Mouse (Mus musculus) adrenal gland, adult 10 weeks (tissue): ENCODE measurements around the gene Fam243. TPM values are rescaled to one million over a fixed set of nuclear protein-coding genes. Genes with fewer than 3 reads are reported as not detected.

Source experiments
- polyA plus RNA-seq: library from polyadenylated mRNA; stranded (reverse); fragments of 350-450 nt; fragmentation: Illumina TruSeq; extraction: RNeasy Lipid Tissue Mini Kit (QIAGEN cat#74804); gene quantifications from one replicate; pipeline ENCODE4 v1.2.3, GENCODE M21; 2014; ENCODE audit warnings: low read depth, low replicate concordance

The Fam243 gene
- not detected for polyA plus RNA-seq

DNA sequence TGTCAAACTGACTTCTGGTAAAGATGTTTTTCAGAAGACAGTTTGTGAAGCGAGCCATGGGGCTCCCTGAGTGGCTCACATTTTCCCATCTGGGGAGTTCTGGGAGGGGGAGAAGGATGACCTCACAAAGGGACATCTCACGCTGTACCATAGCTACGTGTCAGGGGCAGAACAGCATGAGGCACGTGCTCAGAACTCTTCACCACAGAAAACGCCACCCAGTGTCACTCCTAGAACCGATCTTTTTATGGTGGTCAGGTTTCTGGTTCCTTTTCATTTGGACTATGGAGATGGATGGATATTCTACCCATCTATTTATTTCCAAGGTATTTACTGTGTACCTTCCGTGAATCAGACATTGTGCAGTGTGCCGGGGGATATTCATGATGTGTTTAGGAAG is at the start of gene Fam243:
TSS of gene Fam243 (minus strand) at position 101 of the 400 bp plus-strand sequence.

DNA sequence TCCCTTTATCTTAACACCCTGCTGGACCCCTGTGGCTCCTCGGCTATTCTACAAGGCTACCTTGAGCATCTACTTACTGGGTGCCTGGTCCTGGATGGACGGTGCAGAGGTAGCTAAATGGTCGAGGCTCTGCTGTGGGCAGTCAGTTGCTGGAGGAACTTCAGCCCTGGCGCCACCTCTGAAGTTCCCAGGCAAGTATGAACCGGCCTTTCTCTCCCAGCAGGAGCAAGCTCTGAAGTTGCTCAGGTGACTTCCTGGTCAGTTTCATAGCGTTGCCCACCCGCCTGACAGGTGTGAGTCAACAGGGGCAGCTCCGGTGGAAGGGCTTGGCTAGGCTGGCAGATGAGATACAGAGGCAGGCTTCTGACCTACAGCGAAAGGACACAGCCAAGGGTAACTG is 38.0 kb upstream of the Fam243 start, which contains the start of gene Kcne1:
TSS of gene Kcne1 (minus strand) at position 240 of the 400 bp plus-strand sequence.

GRCm38 (mm10) chr16:92300649-92301411 is 20.4 kb downstream of the Fam243 start, which contains the start of gene Smim11:
Gene Smim11, plus strand, starts transcription at chr16:92301286.

GRCm38 (mm10) chr16:92292101-92292500 is 29.1 kb downstream of the Fam243 start, which contains the start of gene Kcne2:
Gene Kcne2, plus strand, starts transcription at chr16:92292389.

Other genes starting within 250 kb of the Fam243 start
- not detected for gene Kcne2, start 29.1 kb downstream of the Fam243 start, polyA plus RNA-seq
- gene Smim11, start 20.2 kb downstream of the Fam243 start, polyA plus RNA-seq: 114 TPM
- not detected for gene Kcne1, start 38.0 kb upstream of the Fam243 start, polyA plus RNA-seq
- 9.7 TPM for gene Rcan1, start 149.4 kb upstream of the Fam243 start, polyA plus RNA-seq
- 0.70 TPM for gene Clic6, start 164.3 kb upstream of the Fam243 start, polyA plus RNA-seq